Mouse (Mus musculus) neural tube, embryonic 15.5 days (tissue): Measurements from ENCODE around the gene Ripk1. TPM values are rescaled to one million over a fixed set of nuclear protein-coding genes. Genes with fewer than 3 reads are reported as not detected.

Experiments used
- ATAC-seq: fragments of 200-750 bp; cut with Nextera tagmentation; 2 replicates; pipeline ENCODE4 v1.8.0; 2017; ENCODE audit warnings: mild to moderate bottlenecking, moderate TSS enrichment, moderate library complexity; ENCODE audit not compliant: low FRiP score
- H3K27ac ChIP-seq: fragments of 300-500 bp; sonication (generic); replicated peaks from 2 replicates; pipeline ENCODE4 v1.5.1; 2015; ENCODE audit warnings: mild to moderate bottlenecking, inconsistent platforms
- H3K27me3 ChIP-seq: fragments of 300-500 bp; sonication (generic); replicated peaks from 2 replicates; pipeline ENCODE4 v1.6.1; 2015; ENCODE audit warnings: inconsistent platforms
- H3K36me3 ChIP-seq: fragments of 300-500 bp; sonication (generic); 2 replicates; pipeline ENCODE4 v1.6.1; 2015; ENCODE audit warnings: inconsistent platforms
- H3K4me1 ChIP-seq: fragments of 300-500 bp; sonication (generic); 2 replicates; pipeline ENCODE4 v1.6.1; 2015; ENCODE audit warnings: inconsistent platforms
- H3K4me2 ChIP-seq: fragments of 300-500 bp; sonication (generic); 2 replicates; pipeline ENCODE4 v1.6.1; 2015; ENCODE audit warnings: inconsistent platforms, mild to moderate bottlenecking, moderate library complexity
- H3K4me3 ChIP-seq: fragments of 300-500 bp; sonication (generic); replicated peaks from 2 replicates; pipeline ENCODE4 v1.5.1; 2015; ENCODE audit warnings: mild to moderate bottlenecking, inconsistent platforms
- H3K9ac ChIP-seq: fragments of 300-500 bp; sonication (generic); replicated peaks from 2 replicates; pipeline ENCODE4 v1.6.1; 2015; ENCODE audit warnings: mild to moderate bottlenecking, inconsistent platforms
- H3K9me3 ChIP-seq: fragments of 300-500 bp; sonication (generic); replicated peaks from 2 replicates; pipeline ENCODE4 v1.6.1; 2016; ENCODE audit warnings: inconsistent platforms
- WGBS: fragments of 180-500 bp; shearing (Covaris S2); methylation state at CpG from one replicate; pipeline ENCODE4 v1.1.7; 2015; ENCODE audit warnings: mixed read lengths; 5-methylcytosine and 5-hydroxymethylcytosine counted together
- polyA plus RNA-seq: library from polyadenylated mRNA; unstranded; fragments of >200 nt; fragmentation: Nextera tagmentation; extraction: Ambion mirVana; gene quantifications from 2 replicates; pipeline ENCODE4 v1.2.1, GENCODE M21; 2015

The Ripk1 gene
- polyA plus RNA-seq, 1 experiment from 2014 or later, result 6.7 TPM

GRCm38 (mm10) chr13:34040091-34040490 is 37.9 kb downstream of the Ripk1 start:
- ATAC-seq, result no peak

GRCm38 (mm10) chr13:34043716-34044393 is 41.7 kb downstream of the Ripk1 start:
- ATAC-seq, result no peak
- Histone ChIP-seq H3K4me2 (no peak overlapping the region), H3K9me3 (no peaks in the 10 kb centered on the region), H3K27ac (no peak overlapping the region), H3K36me3 (peaks cover 11% of the 10 kb centered on the region; the same call in 1 of the 2 replicates), H3K9ac (no peak overlapping the region), H3K4me1 (peaks cover 12% of the 10 kb centered on the region), H3K27me3 (no peaks in the 10 kb centered on the region), H3K4me3 (no peak overlapping the region)
- 86% methylated on average over 7 of the region's 7 CpGs for WGBS

More at GRCm38 (mm10) chr13:34040091-34040490, 37.9 kb downstream of the Ripk1 start:
- no peak overlapping the region for H3K4me3 ChIP-seq
- H3K9me3 ChIP-seq, result no peaks in the 10 kb centered on the region
- H3K27ac ChIP-seq, result no peak overlapping the region
- H3K27me3 ChIP-seq, result no peaks in the 10 kb centered on the region
- peaks cover 25% of the 10 kb centered on the region for H3K4me1 ChIP-seq
- no peak overlapping the region for H3K4me2 ChIP-seq
- H3K9ac ChIP-seq, result no peak overlapping the region
- H3K36me3 ChIP-seq, result no peaks in the 10 kb centered on the region
- 92% methylated on average over 3 of the region's 3 CpGs for WGBS

- Histone ChIP-seq H3K4me2 (no peak overlapping the region), H3K36me3 (peaks cover 15% of the 10 kb centered on the region), H3K9me3 (no peaks in the 10 kb centered on the region), H3K9ac (no peak overlapping the region), H3K4me3 (no peak overlapping the region), H3K27me3 (no peaks in the 10 kb centered on the region), H3K4me1 (peaks cover 8% of the 10 kb centered on the region), H3K27ac (no peak overlapping the region)
- no peak for ATAC-seq
- 66% methylated on average over 5 of the region's 5 CpGs for WGBS
Observed at GRCm38 (mm10) chr13:34045511-34046249, 43.5 kb downstream of the Ripk1 start.

GRCm38 (mm10) chr13:34046421-34047012 is 44.4 kb downstream of the Ripk1 start:
- WGBS, result 42% methylated on average over 11 of the region's 11 CpGs
- peak overlapping the region; percentile 33; the same call in 1 of the 2 replicates for H3K27ac ChIP-seq
- H3K4me3 ChIP-seq, result no peak overlapping the region
- no peaks in the 10 kb centered on the region for H3K27me3 ChIP-seq
- peaks cover 15% of the 10 kb centered on the region for H3K36me3 ChIP-seq
- peak; percentile 92 for ATAC-seq
- H3K9me3 ChIP-seq, result no peaks in the 10 kb centered on the region
- no peak overlapping the region for H3K9ac ChIP-seq
- H3K4me2 ChIP-seq, result no peak overlapping the region
- peaks cover 8% of the 10 kb centered on the region for H3K4me1 ChIP-seq

GRCm38 (mm10) chr13:34047526-34047925 is 45.4 kb downstream of the Ripk1 start:
- H3K4me3 ChIP-seq, result no peak overlapping the region
- H3K9me3 ChIP-seq, result no peaks in the 10 kb centered on the region
- H3K27ac ChIP-seq, result no peak overlapping the region
- H3K27me3 ChIP-seq, result no peaks in the 10 kb centered on the region
- peaks cover 22% of the 10 kb centered on the region for H3K36me3 ChIP-seq
- no peak overlapping the region for H3K4me2 ChIP-seq
- ATAC-seq, result no peak
- 85% methylated on average over 3 of the region's 3 CpGs for WGBS
- peaks cover 5% of the 10 kb centered on the region for H3K4me1 ChIP-seq
- H3K9ac ChIP-seq, result no peak overlapping the region

- Histone ChIP-seq H3K4me2 (no peak overlapping the region), H3K4me3 (no peak overlapping the region), H3K9me3 (no peaks in the 10 kb centered on the region), H3K4me1 (peaks cover 4% of the 10 kb centered on the region), H3K27me3 (no peaks in the 10 kb centered on the region), H3K9ac (no peak overlapping the region), H3K36me3 (peaks cover 37% of the 10 kb centered on the region), H3K27ac (no peak overlapping the region)
- 96% methylated on average over 8 of the region's 8 CpGs for WGBS
- no peak for ATAC-seq
Observed at GRCm38 (mm10) chr13:34050479-34050878, 48.3 kb downstream of the Ripk1 start.

- WGBS, result 98% methylated on average over 3 of the region's 3 CpGs
- H3K4me1 ChIP-seq, result peaks cover under 1% of the 10 kb centered on the region
- H3K9me3 ChIP-seq, result no peaks in the 10 kb centered on the region
- H3K27ac ChIP-seq, result no peak overlapping the region
- no peak for ATAC-seq
- H3K27me3 ChIP-seq, result no peaks in the 10 kb centered on the region
- no peak overlapping the region for H3K9ac ChIP-seq
- no peak overlapping the region for H3K4me3 ChIP-seq
- no peak overlapping the region for H3K4me2 ChIP-seq
- peaks cover 43% of the 10 kb centered on the region for H3K36me3 ChIP-seq
Observed at GRCm38 (mm10) chr13:34051692-34052091, 49.5 kb downstream of the Ripk1 start.

GRCm38 (mm10) chr13:34053673-34054282 is 51.6 kb downstream of the Ripk1 start:
- no peak overlapping the region for H3K4me2 ChIP-seq
- H3K4me3 ChIP-seq, result no peak overlapping the region
- H3K9me3 ChIP-seq, result no peaks in the 10 kb centered on the region
- no peak overlapping the region for H3K27ac ChIP-seq
- no peaks in the 10 kb centered on the region for H3K27me3 ChIP-seq
- no peaks in the 10 kb centered on the region for H3K4me1 ChIP-seq
- H3K36me3 ChIP-seq, result peaks cover 32% of the 10 kb centered on the region
- ATAC-seq, result no peak
- 73% methylated on average over 13 of the region's 13 CpGs for WGBS
- no peak overlapping the region for H3K9ac ChIP-seq

GRCm38 (mm10) chr13:34054391-34054790 is 52.2 kb downstream of the Ripk1 start:
- H3K9ac ChIP-seq, result no peak overlapping the region
- ATAC-seq, result no peak
- no peaks in the 10 kb centered on the region for H3K27me3 ChIP-seq
- H3K9me3 ChIP-seq, result no peaks in the 10 kb centered on the region
- H3K4me3 ChIP-seq, result no peak overlapping the region
- no peak overlapping the region for H3K4me2 ChIP-seq
- no peaks in the 10 kb centered on the region for H3K4me1 ChIP-seq
- WGBS, result 69% methylated on average over 4 of the region's 4 CpGs
- peaks cover 32% of the 10 kb centered on the region for H3K36me3 ChIP-seq
- no peak overlapping the region for H3K27ac ChIP-seq

- no peak overlapping the region for H3K27ac ChIP-seq
- H3K4me2 ChIP-seq, result no peak overlapping the region
- H3K36me3 ChIP-seq, result peaks cover 32% of the 10 kb centered on the region
- H3K4me1 ChIP-seq, result no peaks in the 10 kb centered on the region
- H3K9ac ChIP-seq, result no peak overlapping the region
- H3K27me3 ChIP-seq, result no peaks in the 10 kb centered on the region
- no peaks in the 10 kb centered on the region for H3K9me3 ChIP-seq
- no peak overlapping the region for H3K4me3 ChIP-seq
- WGBS, result 83% methylated on average over 3 of the region's 3 CpGs
- no peak for ATAC-seq
Observed at GRCm38 (mm10) chr13:34054983-34055382, 52.8 kb downstream of the Ripk1 start.

- H3K4me2 ChIP-seq, result no peak overlapping the region
- no peaks in the 10 kb centered on the region for H3K27me3 ChIP-seq
- WGBS, result 100% methylated on average over 1 of the region's 1 CpGs
- peaks cover 27% of the 10 kb centered on the region for H3K36me3 ChIP-seq
- no peak overlapping the region for H3K4me3 ChIP-seq
- H3K9ac ChIP-seq, result no peak overlapping the region
- no peaks in the 10 kb centered on the region for H3K9me3 ChIP-seq
- no peaks in the 10 kb centered on the region for H3K4me1 ChIP-seq
- ATAC-seq, result no peak
- no peak overlapping the region for H3K27ac ChIP-seq
Observed at GRCm38 (mm10) chr13:34057252-34057651, 55.1 kb downstream of the Ripk1 start.
